Mouse (Mus musculus) hematopoietic stem cell, adult 5-6 weeks (primary cell): ENCODE measurements around the gene Psmc3. TPM values are rescaled to one million over a fixed set of nuclear protein-coding genes. Genes with fewer than 3 reads are reported as not detected.
"Not testable (repeated sequence)": the region's sequence is repeated elsewhere in the genome, so short reads cannot be mapped to it uniquely, and the experiment has no call there.

Source experiments
- ATAC-seq, 2 experiments: fragments of 125-278 bp in 1 of 2; replicated peaks in 1 of 2; 2 replicates each; pipeline ENCODE4 v1.8.0; 2016 to 2017; ENCODE audit warnings: inconsistent platforms in 2 of 2, mild to moderate bottlenecking in 2 of 2, moderate number of reproducible peaks in 2 of 2, low read depth in 1 of 2, moderate TSS enrichment in 1 of 2; ENCODE audit not compliant: low FRiP score in 2 of 2, poor library complexity in 2 of 2, severe bottlenecking in 2 of 2, insufficient read depth in 1 of 2, low TSS enrichment in 1 of 2
- total RNA-seq: library from RNA; stranded (forward); fragments of 172-1452, 232-1000 nt; gene quantifications from 2 replicates; pipeline ENCODE4 v1.2.3, GENCODE M21; 2017

Psmc3 gene
- total RNA-seq, 1 experiment from 2014 or later, result 247 TPM

- not testable (repeated sequence) for ATAC-seq
Observed at GRCm38 (mm10) chr2:91045805-91046204, 8.0 kb upstream of the Psmc3 start.

GRCm38 (mm10) chr2:91047359-91047758, 6.5 kb upstream of the Psmc3 start:
- no peak for ATAC-seq

- no peak for ATAC-seq
Observed at GRCm38 (mm10) chr2:91051917-91052316, 1.9 kb upstream of the Psmc3 start.

- no peak for ATAC-seq
Observed at GRCm38 (mm10) chr2:91052752-91053151, 1.1 kb upstream of the Psmc3 start.

GRCm38 (mm10) chr2:91053181-91053933, 452 bp upstream of the Psmc3 start:
- peak in 1 of 2 experiments; percentile 1; a peak in 1 of 4 replicates for ATAC-seq

- no peak for ATAC-seq
Observed at GRCm38 (mm10) chr2:91058435-91058834, 4.6 kb downstream of the Psmc3 start.

- no peak for ATAC-seq
Observed at GRCm38 (mm10) chr2:91059376-91059775, 5.6 kb downstream of the Psmc3 start.

- ATAC-seq, result no peak
Observed at GRCm38 (mm10) chr2:91060544-91061355, 6.9 kb downstream of the Psmc3 start.

GRCm38 (mm10) chr2:91061849-91062481, 8.2 kb downstream of the Psmc3 start:
- no peak for ATAC-seq

GRCm38 (mm10) chr2:91062779-91063606, 9.2 kb downstream of the Psmc3 start:
- ATAC-seq, result no peak

GRCm38 (mm10) chr2:91064211-91064610, 10.4 kb downstream of the Psmc3 start:
- no peak for ATAC-seq

GRCm38 (mm10) chr2:91065544-91065943, 11.7 kb downstream of the Psmc3 start:
- no peak for ATAC-seq

- no peak for ATAC-seq
Observed at GRCm38 (mm10) chr2:91066455-91066854, 12.6 kb downstream of the Psmc3 start.

- ATAC-seq, result no peak
Observed at GRCm38 (mm10) chr2:91068162-91068871, 14.5 kb downstream of the Psmc3 start.

- ATAC-seq, result no peak
Observed at GRCm38 (mm10) chr2:91068872-91069165, 15.0 kb downstream of the Psmc3 start.

- no peak for ATAC-seq
Observed at GRCm38 (mm10) chr2:91069306-91070000, 15.6 kb downstream of the Psmc3 start.
